Mouse (Mus musculus): Measurements from ENCODE around the gene Prpf6. TPM values are rescaled to one million over a fixed set of nuclear protein-coding genes. Genes with fewer than 3 reads are reported as not detected.

The Prpf6 gene
- total and polyA plus RNA-seq, 3 experiments, result 58.7 to 69.4 TPM; not detected in 1

GRCm38 (mm10) chr2:181645666-181646065, 54.0 kb downstream of the Prpf6 start:
- TF ChIP-seq E2F4 (IDR thresholded peaks at IDR 0.05; ENCODE audit: borderline replicate concordance, low read depth, low read length), result no peak
- no peak for TF ChIP-seq MEF2A (IDR thresholded peaks at IDR 0.05; ENCODE audit: extremely low read depth, insufficient replicate concordance, low read depth, low read length, poor library complexity, severe bottlenecking)
- no peak for TF ChIP-seq SMC3 (IDR thresholded peaks at IDR 0.05; ENCODE audit: low read depth, low read length)
- TF ChIP-seq JUND (IDR thresholded peaks at IDR 0.05; ENCODE audit: low read depth, low read length), result no peak
- TF ChIP-seq UBTF (IDR thresholded peaks at IDR 0.05; ENCODE audit: borderline replicate concordance, insufficient read depth, low read depth, low read length), result no peak
- TF ChIP-seq POLR2AphosphoS2 (IDR thresholded peaks at IDR 0.05; ENCODE audit: low read length), result no peak
- TF ChIP-seq GABPA (IDR thresholded peaks at IDR 0.05; ENCODE audit: low read depth, low read length), result no peak
- TF ChIP-seq NRF1 (IDR thresholded peaks at IDR 0.05; ENCODE audit: insufficient read depth, low read depth, low read length, poor library complexity, severe bottlenecking), result no peak
- Histone ChIP-seq H3K9me3 (replicated peaks; ENCODE audit: insufficient read depth, low read length) (no peaks in the 10 kb centered on the region), H3K4me3 (ENCODE audit: control insufficient read depth in 1 of 2, insufficient read depth in 1 of 2, low read depth in 2 of 2, low read length in 2 of 2) (no peak overlapping the region), H3K9ac (ENCODE audit: control insufficient read depth, low read depth, low read length, poor library complexity, severe bottlenecking) (no peak overlapping the region), H3K79me2 (ENCODE audit: control insufficient read depth, insufficient read depth, low read length, poor library complexity) (no peaks in the 10 kb centered on the region), H3K27ac (ENCODE audit: control insufficient read depth, low read depth, low read length) (no peak overlapping the region), H3K4me1 (ENCODE audit: control insufficient read depth in 1 of 2, insufficient read depth in 2 of 2, low read length in 2 of 2) (no peaks in the 10 kb centered on the region), H3K36me3 (ENCODE audit: control insufficient read depth in 1 of 2, insufficient read depth in 2 of 2, low read length in 2 of 2) (peaks cover 0 to 15% of the 10 kb centered on the region in 2 experiments; a peak in 2 of 4 replicates), H3K27me3 (ENCODE audit: control insufficient read depth in 1 of 2, insufficient read depth in 2 of 2, low read length in 2 of 2) (no peaks in the 10 kb centered on the region)
- DNase-seq (ENCODE audit: low read depth, low spot score), result no peak

GRCm38 (mm10) chr2:181646626-181647472, 55.2 kb downstream of the Prpf6 start:
- H3K9me3 ChIP-seq (replicated peaks; ENCODE audit: insufficient read depth, low read length), result no peaks in the 10 kb centered on the region
- no peaks in the 10 kb centered on the region for H3K79me2 ChIP-seq (ENCODE audit: control insufficient read depth, insufficient read depth, low read length, poor library complexity)
- peaks cover 0 to 17% of the 10 kb centered on the region in 2 experiments; a peak in 2 of 4 replicates for H3K36me3 ChIP-seq (ENCODE audit: control insufficient read depth in 1 of 2, insufficient read depth in 2 of 2, low read length in 2 of 2)
- no peak overlapping the region for H3K4me3 ChIP-seq (ENCODE audit: control insufficient read depth in 1 of 2, insufficient read depth in 1 of 2, low read depth in 2 of 2, low read length in 2 of 2)
- H3K27ac ChIP-seq (ENCODE audit: control insufficient read depth, low read depth, low read length), result no peak overlapping the region
- no peaks in the 10 kb centered on the region for H3K27me3 ChIP-seq (ENCODE audit: control insufficient read depth in 1 of 2, insufficient read depth in 2 of 2, low read length in 2 of 2)
- DNase-seq (ENCODE audit: low read depth, low spot score), result no peak
- H3K4me1 ChIP-seq (ENCODE audit: control insufficient read depth in 1 of 2, insufficient read depth in 2 of 2, low read length in 2 of 2), result no peaks in the 10 kb centered on the region
- no peak overlapping the region for H3K9ac ChIP-seq (ENCODE audit: control insufficient read depth, low read depth, low read length, poor library complexity, severe bottlenecking)
- TF ChIP-seq E2F4 (IDR thresholded peaks at IDR 0.05; ENCODE audit: borderline replicate concordance, low read depth, low read length), result no peak
- no peak for TF ChIP-seq JUND (IDR thresholded peaks at IDR 0.05; ENCODE audit: low read depth, low read length)
- no peak for TF ChIP-seq SMC3 (IDR thresholded peaks at IDR 0.05; ENCODE audit: low read depth, low read length)
- TF ChIP-seq CHD1 (IDR thresholded peaks at IDR 0.05; ENCODE audit: low read depth, low read length), result no peak
- no peak for TF ChIP-seq MXI1 (IDR thresholded peaks at IDR 0.05; ENCODE audit: low read depth, low read length)
- TF ChIP-seq MYB (IDR thresholded peaks at IDR 0.05; ENCODE audit: low read depth, low read length), result no peak
- no peak for TF ChIP-seq ETS1 (IDR thresholded peaks at IDR 0.05; ENCODE audit: low read depth, low read length)
